Mouse (Mus musculus) ES-Bruce4 (cell line): Measurements from ENCODE around the gene Tnr.

Experiments used
- CTCF ChIP-seq: IDR thresholded peaks from one replicate; pipeline ENCODE4 v1.8.1; 2011; ENCODE audit warnings: low read depth, low read length
- EP300 ChIP-seq: IDR thresholded peaks from 2 replicates; pipeline ENCODE4 v1.6.1; 2011; ENCODE audit warnings: low read depth, low read length; ENCODE audit not compliant: insufficient read depth

DNA sequence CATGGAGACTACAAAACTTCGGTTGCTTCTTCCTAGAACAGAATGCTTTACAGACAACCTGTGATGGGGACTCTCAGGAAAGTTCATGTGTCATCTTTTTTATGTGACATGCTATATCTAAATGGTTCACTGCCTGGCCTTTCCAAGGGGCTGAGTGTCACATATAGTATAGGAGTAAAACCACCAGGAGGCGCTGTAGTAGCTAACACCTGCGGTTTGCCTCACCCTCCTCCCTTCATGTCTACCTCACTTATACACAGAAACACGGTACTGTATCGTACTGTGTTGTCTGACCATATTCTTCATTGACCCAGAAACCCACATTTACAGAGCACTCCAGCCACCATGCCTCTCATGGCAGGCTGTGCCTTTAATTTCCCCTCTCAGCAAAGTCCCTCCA, 387.4 kb downstream of the Tnr start:
- TF ChIP-seq CTCF (peak; percentile 32), EP300 (no peak)
